Mouse (Mus musculus): Measurements from ENCODE around the gene Zkscan6. TPM values are rescaled to one million over a fixed set of nuclear protein-coding genes. Genes with fewer than 3 reads are reported as not detected.

The Zkscan6 gene
- total RNA-seq (2021), result 12.3 and 12.9 TPM in 2 replicates
- long read RNA-seq, experiment 1, transcript Zkscan6-202 (7 exons, 2,270 nt), result major isoform, 13 of 30 reads
- long read RNA-seq, experiment 1, partial matches to known transcripts, result 1 of 30 reads
- long read RNA-seq, experiment 1, other reads (novel, unspliced or antisense), result 16 of 30 reads
- long read RNA-seq, experiment 2, transcript Zkscan6-202 (7 exons, 2,270 nt), result major isoform, 6 of 14 reads
- long read RNA-seq, experiment 2, partial matches to known transcripts, result 0 of 14 reads
- long read RNA-seq, experiment 2, other reads (novel, unspliced or antisense), result 8 of 14 reads

- DNase-seq, result peak; percentile 94
Observed at GRCm38 (mm10) chr11:65806909-65807504, at the start of gene Zkscan6. Zkscan6 (plus strand) TSS chr11:65807175.

DNA sequence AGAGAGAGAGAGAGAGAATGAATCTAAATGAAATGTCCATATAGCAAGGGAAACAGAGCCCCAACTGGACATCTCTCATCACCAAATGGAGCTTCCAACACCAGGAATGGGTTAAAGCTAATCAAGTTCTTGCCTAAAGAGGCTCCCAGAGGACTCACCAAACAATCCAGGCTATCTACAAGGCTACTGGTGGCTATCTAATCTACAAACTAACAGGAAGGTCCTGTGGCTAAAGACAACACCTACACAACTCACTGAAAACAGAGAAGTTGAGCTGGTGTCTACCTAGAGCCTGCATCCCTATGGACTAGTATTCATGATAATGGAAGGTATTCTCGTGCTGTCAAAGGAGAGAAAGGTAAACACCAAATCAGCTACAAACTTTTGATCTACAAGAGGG, 47.6 kb upstream of the Zkscan6 start:
- DNase-seq, result no peak

DNA sequence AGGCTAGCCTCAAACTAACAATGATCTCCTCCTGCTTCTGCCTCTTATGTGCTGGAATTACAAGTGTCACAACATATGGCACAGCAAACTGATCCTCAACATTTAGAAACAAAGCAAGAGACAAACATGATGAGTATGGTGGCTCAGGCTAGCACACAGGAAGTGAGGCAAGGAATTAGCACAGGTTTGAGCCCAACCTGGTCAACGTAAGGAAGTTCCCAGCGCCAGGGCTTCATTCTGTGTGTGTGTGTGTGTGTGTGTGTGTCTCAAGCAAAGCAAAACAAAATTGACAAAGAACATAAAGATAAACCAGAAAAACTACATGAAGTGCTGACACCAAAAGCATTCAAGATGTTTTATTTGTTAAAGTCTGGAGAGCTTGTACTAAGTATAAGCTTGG, 46.1 kb upstream of the Zkscan6 start:
- no peak for DNase-seq

GRCm38 (mm10) chr11:65768445-65768844, 38.5 kb upstream of the Zkscan6 start:
- no peak for DNase-seq

DNA sequence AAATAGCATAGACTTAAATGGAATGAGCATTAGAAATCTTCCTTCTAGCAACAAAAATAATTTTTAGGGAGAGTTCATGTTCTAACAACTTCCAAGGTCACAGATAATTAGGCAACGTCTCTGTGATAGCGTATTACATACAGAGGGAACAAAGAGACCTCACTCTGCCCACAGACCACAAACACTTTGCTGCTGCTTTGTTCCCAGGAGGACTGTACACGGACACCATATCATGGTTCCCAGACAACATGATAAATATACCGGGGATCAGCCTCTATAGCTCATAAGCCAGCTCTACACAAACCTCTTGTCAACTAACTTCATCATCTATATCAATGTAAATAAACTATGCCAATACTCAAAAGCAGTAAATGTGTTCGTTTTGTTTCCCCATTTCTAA, 37.0 kb upstream of the Zkscan6 start:
- DNase-seq, result no peak

GRCm38 (mm10) chr11:65771546-65771945, 35.4 kb upstream of the Zkscan6 start:
- DNase-seq, result no peak

DNA sequence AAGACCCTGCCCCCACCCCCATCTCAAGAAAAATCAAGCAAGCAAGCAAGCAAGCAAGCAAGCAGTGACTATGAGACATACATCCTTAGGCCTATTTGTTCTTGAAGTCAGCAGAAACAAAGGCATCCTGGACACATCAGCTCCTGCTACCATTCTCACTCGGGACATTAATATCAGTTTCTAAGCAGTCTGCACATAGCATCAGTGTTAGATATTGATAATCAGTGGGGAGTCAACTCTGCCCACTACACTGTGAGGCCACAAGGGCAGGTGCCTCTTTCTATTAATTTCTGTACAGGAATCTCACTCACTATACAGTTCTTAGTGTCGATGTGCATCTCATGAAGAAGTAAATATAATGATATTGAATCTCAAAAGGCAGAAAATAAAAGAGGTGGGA, 33.4 kb upstream of the Zkscan6 start:
- DNase-seq, result no peak

- DNase-seq, result no peak
Observed at GRCm38 (mm10) chr11:65773946-65774656, 32.9 kb upstream of the Zkscan6 start.

GRCm38 (mm10) chr11:65776906-65777611, 29.9 kb upstream of the Zkscan6 start:
- DNase-seq, result no peak

- no peak for DNase-seq
Observed at GRCm38 (mm10) chr11:65777810-65778209, 29.2 kb upstream of the Zkscan6 start.

- no peak for DNase-seq
Observed at GRCm38 (mm10) chr11:65779066-65779465, 27.9 kb upstream of the Zkscan6 start.

- DNase-seq, result no peak
Observed at GRCm38 (mm10) chr11:65779578-65779977, 27.4 kb upstream of the Zkscan6 start.

DNA sequence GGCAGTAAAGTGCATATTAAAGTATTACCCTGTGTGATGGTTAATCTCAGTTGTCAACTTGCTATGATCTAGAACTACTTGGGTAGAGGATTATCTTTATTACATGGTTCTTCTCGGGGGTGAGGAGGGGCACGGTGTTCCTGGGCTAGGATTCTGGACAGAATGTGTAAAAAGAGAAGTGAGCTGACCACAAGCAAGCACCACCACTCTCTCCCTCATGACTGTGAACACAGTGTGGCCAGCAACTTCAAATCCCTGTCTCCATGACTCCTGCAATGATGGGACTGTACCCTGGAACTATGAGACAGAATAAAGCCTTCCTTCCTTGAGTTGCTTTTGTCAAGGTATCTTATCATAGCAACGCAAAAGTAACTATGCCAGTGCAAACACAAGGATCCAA, 25.4 kb upstream of the Zkscan6 start:
- DNase-seq, result no peak

GRCm38 (mm10) chr11:65786160-65786559, 20.8 kb upstream of the Zkscan6 start:
- no peak for DNase-seq

DNA sequence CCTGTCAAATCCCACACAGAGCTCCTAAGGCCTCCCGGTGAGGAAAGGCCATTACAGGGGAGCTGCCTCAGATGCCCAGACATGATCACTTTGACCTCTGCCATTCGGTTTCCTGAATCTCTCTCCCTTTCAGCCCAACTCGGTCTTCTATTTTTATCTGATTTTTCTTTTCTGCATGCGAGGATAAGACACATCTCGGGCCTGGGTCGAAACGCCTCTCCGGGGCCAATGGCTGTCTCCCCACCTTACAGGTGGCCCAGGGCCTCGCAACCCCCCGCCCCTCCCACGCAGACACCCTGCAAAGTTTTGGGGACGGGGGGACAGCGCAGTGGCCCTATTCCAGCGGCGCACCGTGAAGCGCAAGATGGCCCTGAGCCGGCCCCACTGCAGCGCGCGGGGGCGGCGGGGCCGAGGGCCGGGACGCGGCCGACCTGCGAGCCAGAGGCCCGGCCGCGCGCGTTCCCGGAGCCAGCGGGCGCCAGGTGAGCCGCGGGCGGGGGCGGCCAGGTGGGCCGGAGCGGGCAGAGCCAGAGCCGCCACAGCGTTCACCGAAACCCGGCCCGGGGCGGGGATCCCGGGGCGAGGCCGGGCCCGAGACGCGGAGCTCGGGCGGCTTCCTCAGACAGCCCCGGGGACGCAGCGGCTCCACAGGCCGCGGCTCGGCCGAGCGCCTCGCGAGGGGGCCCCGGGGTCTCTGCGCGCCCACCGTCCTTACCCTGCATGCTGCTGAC, 19.4 kb upstream of the Zkscan6 start:
- no peak for DNase-seq

- peak; percentile 96 for DNase-seq
Observed at GRCm38 (mm10) chr11:65788154-65788553, 18.8 kb upstream of the Zkscan6 start, which contains the start of gene Map2k4. Map2k4 (minus strand) TSS chr11:65788297.

DNA sequence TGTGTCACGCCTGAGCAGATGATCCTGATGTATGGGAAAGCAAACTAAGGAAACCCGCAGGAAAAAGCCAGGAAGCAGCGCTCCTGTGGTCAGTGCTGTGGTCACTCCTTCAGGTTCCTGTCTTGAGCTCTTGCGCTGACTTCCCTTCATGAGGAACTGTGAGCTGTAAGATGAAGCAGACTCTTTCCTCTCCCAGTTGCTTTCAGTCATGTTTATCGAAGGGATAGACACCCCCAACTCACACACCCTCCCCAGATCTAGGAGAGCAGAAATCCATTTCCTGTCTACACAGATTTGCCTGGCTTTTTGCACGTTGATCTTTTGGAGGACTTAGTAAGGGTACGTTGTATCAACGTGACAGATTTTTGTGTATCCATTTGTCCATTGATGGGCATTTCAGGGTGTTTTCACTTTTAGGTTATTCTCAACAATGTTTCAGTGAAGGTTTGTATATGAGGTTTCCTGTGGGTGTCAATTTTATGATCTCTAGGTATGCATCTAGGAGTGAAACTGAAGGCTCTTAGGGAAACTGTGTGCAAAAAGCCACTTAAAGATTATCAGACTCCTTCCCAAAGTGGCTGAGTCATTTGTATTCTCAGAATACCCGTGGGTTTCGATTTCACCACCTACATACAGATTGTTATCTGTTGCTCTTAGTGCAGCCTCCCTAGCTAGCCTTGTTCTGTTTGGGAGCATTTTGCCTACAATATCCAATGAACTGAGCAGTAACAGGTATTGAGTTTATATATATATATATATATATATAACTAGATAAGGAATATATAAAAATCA, 12.4 kb upstream of the Zkscan6 start:
- no peak for DNase-seq

DNA sequence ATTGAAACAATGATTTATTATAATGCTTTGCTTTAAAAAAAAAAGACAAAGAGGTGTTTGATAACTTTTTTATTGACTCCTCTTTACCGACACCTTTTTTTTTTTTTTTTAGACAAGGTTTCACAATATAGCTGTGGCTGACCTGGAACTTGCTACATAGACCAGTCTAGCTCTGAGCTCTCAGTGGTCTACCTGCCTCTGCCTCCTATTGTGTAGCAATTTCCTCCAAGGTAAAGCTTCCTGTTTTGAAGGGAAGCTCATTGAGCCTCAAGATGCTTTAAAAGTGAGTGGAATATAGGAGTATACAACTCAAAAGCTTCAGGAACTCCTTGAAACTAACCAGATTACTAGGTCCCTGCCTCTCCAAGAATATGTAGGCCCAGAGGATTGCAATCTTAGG, 11.1 kb upstream of the Zkscan6 start:
- no peak for DNase-seq

DNA sequence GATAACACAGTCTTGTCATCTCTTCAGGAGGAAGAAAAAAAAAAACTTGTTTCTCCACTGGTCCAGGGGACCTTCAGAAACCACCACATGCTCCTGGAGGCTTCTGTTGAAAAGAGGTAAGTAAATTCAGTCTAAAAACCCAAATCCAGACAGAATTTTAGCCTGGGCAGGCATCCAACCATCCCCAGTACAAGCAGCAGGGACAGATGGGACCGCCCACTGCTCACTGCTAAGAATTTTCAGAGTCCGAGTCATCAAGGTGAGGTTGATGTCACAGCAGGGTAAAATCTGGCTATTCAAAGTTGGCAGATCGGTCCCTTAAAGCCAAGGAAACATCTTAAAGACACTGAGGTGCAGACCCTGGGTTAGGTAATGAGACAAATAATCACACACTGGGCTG, 5.1 kb upstream of the Zkscan6 start:
- DNase-seq, result no peak

GRCm38 (mm10) chr11:65806321-65806904, 562 bp upstream of the Zkscan6 start:
- peak; percentile 75 for DNase-seq

DNA sequence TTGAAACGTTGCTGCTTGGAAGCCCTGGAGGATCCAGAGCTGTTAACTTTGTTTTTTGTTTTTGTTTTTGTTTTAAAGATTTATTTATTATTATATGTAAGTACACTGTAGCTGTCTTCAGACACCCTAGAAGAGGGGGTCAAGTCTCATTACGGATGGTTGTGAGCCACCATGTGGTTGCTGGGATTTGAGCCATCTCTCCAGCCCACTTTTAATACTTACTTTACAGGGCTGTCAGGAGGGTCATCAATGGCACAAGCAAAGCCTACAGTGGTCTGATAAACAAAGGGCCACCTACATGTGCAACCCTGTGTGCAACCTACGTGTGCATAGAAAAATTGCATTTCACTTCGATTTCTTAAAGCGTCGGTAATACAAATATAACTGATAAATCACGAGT, 626 bp downstream of the Zkscan6 start:
- DNase-seq, result no peak

Measured in adrenal gland, postnatal 14 days (tissue).